Mouse (Mus musculus): Measurements from ENCODE around the gene Morc4. TPM values are rescaled to one million over a fixed set of nuclear protein-coding genes. Genes with fewer than 3 reads are reported as not detected.

The Morc4 gene
- total RNA-seq, 2 experiments from 2014 or later = 0.28 to 2.4 TPM

DNA sequence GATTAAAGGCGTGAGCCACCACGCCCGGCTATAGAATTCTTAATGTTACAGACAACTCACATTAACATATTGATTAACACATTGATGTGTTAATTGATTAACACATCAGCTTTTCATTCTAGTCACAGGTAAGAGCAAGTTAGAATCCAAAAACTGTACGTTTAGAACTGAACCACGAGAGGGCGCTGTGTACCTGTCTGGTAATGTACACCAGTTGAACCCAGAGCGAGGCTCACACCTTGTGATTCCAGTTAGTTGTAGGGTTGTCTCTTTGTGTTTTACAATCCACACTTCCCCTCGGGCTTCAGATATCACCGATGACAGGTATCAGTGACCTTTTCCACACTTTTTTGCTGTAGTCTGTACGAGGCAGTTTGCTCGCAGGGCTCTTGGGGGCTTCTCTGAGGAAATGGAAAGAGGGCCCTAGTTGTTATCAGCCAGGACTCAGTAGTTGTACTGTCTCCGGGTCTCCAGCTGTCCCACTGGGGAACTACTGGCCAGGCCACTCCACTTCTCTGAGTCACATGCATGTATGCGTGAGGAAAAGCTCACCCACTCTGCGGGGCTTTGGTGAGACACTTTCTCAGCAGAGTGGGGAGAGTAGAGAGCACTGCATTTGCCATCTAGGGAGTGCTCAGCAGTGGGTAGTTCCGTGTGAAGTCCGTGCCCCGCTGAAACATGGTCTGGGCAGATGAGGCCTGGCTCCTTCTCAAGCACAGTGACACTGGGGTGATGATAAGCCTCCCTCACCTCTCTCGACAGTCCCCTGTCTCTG, 97.0 kb downstream of the Morc4 start:
- peak; percentile 83 for ATAC-seq (replicated peaks; ENCODE audit: low FRiP score, low TSS enrichment, poor library complexity, severe bottlenecking)

Other genes starting within 250 kb of the Morc4 start
- 6.4 and 7.6 TPM in 2 replicates for gene Tbc1d8b, start 186.7 kb downstream of the Morc4 start, total RNA-seq (2014; fragmentation: Nextera tagmentation)
- gene Tbc1d8b, start 186.7 kb downstream of the Morc4 start, total RNA-seq (2017) = 6.9 and 9.6 TPM in 2 replicates
- not detected in 2 replicates for gene Gm15013, start 157.2 kb downstream of the Morc4 start, total RNA-seq (2014; fragmentation: Nextera tagmentation)
- gene Gm15013, start 157.2 kb downstream of the Morc4 start, total RNA-seq (2017) = 0.50 TPM in 1 of 2 replicates, not detected in the other
- gene Ripply1, start 89.3 kb downstream of the Morc4 start, total RNA-seq (2014; fragmentation: Nextera tagmentation) = not detected in 2 replicates
- not detected in 2 replicates for gene Ripply1, start 89.3 kb downstream of the Morc4 start, total RNA-seq (2017)
- not detected in 2 replicates for gene Cldn2, start 70.8 kb downstream of the Morc4 start, total RNA-seq (2014; fragmentation: Nextera tagmentation)
- not detected in 2 replicates for gene Cldn2, start 70.8 kb downstream of the Morc4 start, total RNA-seq (2017)
- gene Rbm41, start 126.9 kb upstream of the Morc4 start, total RNA-seq (2014; fragmentation: Nextera tagmentation) = 10.4 and 15.1 TPM in 2 replicates
- gene Rbm41, start 126.9 kb upstream of the Morc4 start, total RNA-seq (2017) = 10.6 and 12.1 TPM in 2 replicates
- not detected in 2 replicates for gene Nup62cl, start 191.0 kb upstream of the Morc4 start, total RNA-seq (2014; fragmentation: Nextera tagmentation)
- not detected in 2 replicates for gene Nup62cl, start 191.0 kb upstream of the Morc4 start, total RNA-seq (2017)
- not detected in 2 replicates for gene Pih1h3b, start 191.2 kb upstream of the Morc4 start, total RNA-seq (2014; fragmentation: Nextera tagmentation)
- gene Pih1h3b, start 191.2 kb upstream of the Morc4 start, total RNA-seq (2017) = not detected in 2 replicates

Data from megakaryocyte-erythroid progenitor cell, adult 5-6 weeks (primary cell).